Mouse (Mus musculus) myocyte (in vitro differentiated cells): ENCODE data around the gene Rbm14. TPM values are rescaled to one million over a fixed set of nuclear protein-coding genes. Genes with fewer than 3 reads are reported as not detected.

Experiments used
- H3K27me3 ChIP-seq: one replicate; pipeline ENCODE4 v1.6.1; 2011; ENCODE audit not compliant: control insufficient read depth, insufficient read depth, insufficient read length
- H3K36me3 ChIP-seq: one replicate; pipeline ENCODE4 v1.6.1; 2011; ENCODE audit not compliant: control insufficient read depth, insufficient read depth
- H3K4me2 ChIP-seq: one replicate; pipeline ENCODE4 v1.6.1; 2011; ENCODE audit warnings: low read depth, control low read depth
- H3K4me3 ChIP-seq: one replicate; pipeline ENCODE4 v1.5.1; 2011; ENCODE audit warnings: mild to moderate bottlenecking, control low read depth, moderate library complexity
- H3K79me2 ChIP-seq: one replicate; pipeline ENCODE4 v1.6.1; 2011; ENCODE audit not compliant: control insufficient read depth, insufficient read depth
- H3ac ChIP-seq: one replicate; pipeline ENCODE4 v1.6.1; 2011; ENCODE audit not compliant: control insufficient read depth, insufficient read length
- CEBPB ChIP-seq: IDR thresholded peaks from 2 replicates; pipeline ENCODE4 v1.6.1; 2011; ENCODE audit warnings: mild to moderate bottlenecking, moderate library complexity; ENCODE audit not compliant: poor library complexity, insufficient read depth, severe bottlenecking
- E2F4 ChIP-seq: IDR thresholded peaks from one replicate; pipeline ENCODE4 v1.6.1; 2011; ENCODE audit warnings: mild to moderate bottlenecking, control low read depth, moderate library complexity; ENCODE audit not compliant: insufficient read depth
- MAX ChIP-seq: IDR thresholded peaks from one replicate; pipeline ENCODE4 v1.6.1; 2011; ENCODE audit warnings: low read depth, mild to moderate bottlenecking, control low read depth
- MYOD1 ChIP-seq, 3 experiments: IDR thresholded peaks; one replicate each; pipeline ENCODE4 v1.6.1; 2011; ENCODE audit warnings: control low read depth in 2 of 3, low read depth in 2 of 3, mild to moderate bottlenecking in 2 of 3, moderate library complexity in 1 of 3; ENCODE audit not compliant: insufficient read length in 2 of 3, control insufficient read depth in 1 of 3
- MYOG ChIP-seq, 3 experiments: IDR thresholded peaks; one replicate each; pipeline ENCODE4 v1.6.1; 2011; ENCODE audit warnings: control low read depth in 2 of 3, low read depth in 2 of 3, mild to moderate bottlenecking in 2 of 3; ENCODE audit not compliant: insufficient read length in 2 of 3, control insufficient read depth in 1 of 3, insufficient read depth in 1 of 3
- POLR2A ChIP-seq: IDR thresholded peaks from one replicate; pipeline ENCODE4 v1.6.1; 2011; ENCODE audit warnings: low read depth, mild to moderate bottlenecking, control low read depth, moderate library complexity; ENCODE audit not compliant: insufficient read length
- POLR2AphosphoS2 ChIP-seq: IDR thresholded peaks from one replicate; pipeline ENCODE4 v1.6.1; 2011; ENCODE audit warnings: low read depth, control low read depth; ENCODE audit not compliant: insufficient read length
- REST ChIP-seq: IDR thresholded peaks from one replicate; pipeline ENCODE4 v1.6.1; 2011; ENCODE audit warnings: mild to moderate bottlenecking, control low read depth, moderate library complexity; ENCODE audit not compliant: insufficient read depth, insufficient read length
- SRF ChIP-seq: IDR thresholded peaks from one replicate; pipeline ENCODE4 v1.6.1; 2011; ENCODE audit warnings: low read depth; ENCODE audit not compliant: control insufficient read depth, insufficient read length
- TCF12 ChIP-seq: IDR thresholded peaks from one replicate; pipeline ENCODE4 v1.6.1; 2011; ENCODE audit warnings: mild to moderate bottlenecking, control low read depth; ENCODE audit not compliant: poor library complexity, insufficient read depth, severe bottlenecking
- TCF3 ChIP-seq: IDR thresholded peaks from one replicate; pipeline ENCODE4 v1.6.1; 2011; ENCODE audit warnings: low read depth, control low read depth; ENCODE audit not compliant: insufficient read length
- USF1 ChIP-seq: IDR thresholded peaks from one replicate; pipeline ENCODE4 v1.6.1; 2011; ENCODE audit warnings: low read depth, mild to moderate bottlenecking, control low read depth, moderate library complexity
- polyA plus RNA-seq: library from polyadenylated mRNA; unstranded; fragments of >200 nt; fragmentation: generic; extraction: Trizol; gene quantifications from one replicate; pipeline ENCODE4 v1.2.1, GENCODE M21; 2012; ENCODE audit warnings: missing spikeins

Rbm14 gene
- polyA plus RNA-seq, 1 experiment: 46.8 TPM

DNA sequence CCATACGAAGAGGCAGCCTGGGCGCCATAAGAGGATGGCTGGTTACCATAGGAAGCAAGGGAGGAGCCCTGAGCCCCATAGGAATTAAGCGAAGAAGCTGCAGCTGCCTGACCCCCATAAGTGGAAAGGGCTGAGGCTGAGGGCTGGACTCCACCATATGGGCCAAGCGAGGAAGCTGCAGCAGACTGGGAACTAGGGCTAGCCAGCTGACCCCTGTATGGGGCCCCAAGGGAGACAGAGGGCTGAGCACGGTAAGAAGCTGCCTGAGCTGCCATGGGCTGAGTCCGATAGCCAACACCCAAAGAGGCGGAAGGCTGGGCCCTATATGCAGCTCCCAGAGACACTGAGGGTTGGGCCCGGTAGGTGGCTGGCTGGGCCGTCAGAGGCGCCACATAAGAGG lies 8.2 kb downstream of the Rbm14 start:
- H3ac ChIP-seq: no peak overlapping the region
- H3K36me3 ChIP-seq: no peaks in the 10 kb centered on the region
- no peak for TF ChIP-seq MAX
- no peak for TF ChIP-seq TCF12
- TF ChIP-seq USF1: no peak
- no peak for TF ChIP-seq SRF
- TF ChIP-seq POLR2A: no peak
- no peak overlapping the region for H3K4me3 ChIP-seq
- peaks cover 100% of the 10 kb centered on the region for H3K79me2 ChIP-seq
- H3K27me3 ChIP-seq: no peaks in the 10 kb centered on the region
- H3K4me2 ChIP-seq: no peak overlapping the region

DNA sequence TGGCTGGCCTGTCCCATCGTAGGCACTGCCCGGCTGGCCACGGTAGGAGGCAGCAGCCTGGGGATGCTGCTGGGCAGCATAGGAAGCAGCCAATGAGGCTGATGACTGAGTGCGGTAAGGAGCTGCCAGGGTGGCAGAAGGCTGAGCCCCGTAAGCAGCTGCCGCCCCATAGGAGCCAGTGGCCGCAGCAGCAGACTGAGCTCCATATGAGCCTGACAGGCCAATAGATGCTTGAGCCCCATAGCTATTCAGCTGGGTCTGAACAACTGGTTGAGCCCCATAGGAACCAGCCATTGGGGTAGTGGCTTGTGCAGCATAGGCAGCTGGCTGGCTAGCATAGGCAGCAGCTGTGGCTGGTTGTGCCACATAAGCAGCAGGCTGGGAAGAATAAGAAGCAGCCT lies 8.7 kb downstream of the Rbm14 start:
- Histone ChIP-seq H3K4me2 (no peak overlapping the region), H3K36me3 (peaks cover 6% of the 10 kb centered on the region), H3K4me3 (no peak overlapping the region), H3K27me3 (no peaks in the 10 kb centered on the region), H3ac (no peak overlapping the region), H3K79me2 (peaks cover 100% of the 10 kb centered on the region)
- TF ChIP-seq MYOD1 (IDR thresholded peaks at IDR 0.05; ENCODE audit: control insufficient read depth in 1 of 3, insufficient read length in 2 of 3, low read depth in 2 of 3) (no peak), MYOG (IDR thresholded peaks at IDR 0.05; ENCODE audit: control insufficient read depth in 1 of 3, insufficient read depth in 1 of 3, insufficient read length in 2 of 3, low read depth in 2 of 3) (peak in 2 of 3 experiments; percentile 37 to 44), E2F4 (no peak)

- Histone ChIP-seq H3K4me2 (no peak overlapping the region), H3K79me2 (peaks cover 99% of the 10 kb centered on the region), H3K36me3 (peaks cover 6% of the 10 kb centered on the region), H3K4me3 (no peak overlapping the region), H3ac (no peak overlapping the region), H3K27me3 (no peaks in the 10 kb centered on the region)
- TF ChIP-seq REST (no peak), MYOG (IDR thresholded peaks at IDR 0.05; ENCODE audit: control insufficient read depth in 1 of 3, insufficient read depth in 1 of 3, insufficient read length in 2 of 3, low read depth in 2 of 3) (no peak), E2F4 (no peak), TCF12 (no peak), USF1 (no peak)
Measured at GRCm38 (mm10) chr19:4799083-4799482, 12.4 kb downstream of the Rbm14 start.

DNA sequence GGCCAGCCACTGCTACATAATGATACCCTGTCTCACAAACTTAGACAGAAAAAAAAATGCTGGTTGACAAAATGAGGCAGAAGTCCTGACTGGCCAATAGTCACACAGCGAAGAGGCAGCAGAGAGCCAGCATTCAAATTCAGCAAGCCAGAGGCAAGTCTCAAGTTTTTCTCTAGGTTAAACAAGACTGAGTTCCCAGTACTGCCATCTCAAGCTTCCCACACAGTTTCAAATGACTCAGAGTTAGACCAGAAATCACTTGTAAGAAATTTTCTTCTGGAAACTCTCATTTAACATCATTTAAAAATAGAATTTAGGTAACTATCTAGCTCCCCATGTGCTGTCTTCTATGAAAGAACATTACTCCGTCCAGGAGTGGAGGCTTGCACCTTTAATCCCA lies 13.6 kb downstream of the Rbm14 start:
- Histone ChIP-seq H3K4me2 (no peak overlapping the region), H3K4me3 (no peak overlapping the region), H3K36me3 (peaks cover 6% of the 10 kb centered on the region), H3ac (no peak overlapping the region), H3K27me3 (no peaks in the 10 kb centered on the region), H3K79me2 (peaks cover 94% of the 10 kb centered on the region)
- TF ChIP-seq USF1 (no peak), MYOG (IDR thresholded peaks at IDR 0.05; ENCODE audit: control insufficient read depth in 1 of 3, insufficient read depth in 1 of 3, insufficient read length in 2 of 3, low read depth in 2 of 3) (no peak), POLR2A (no peak), CEBPB (no peak), TCF3 (no peak), MYOD1 (IDR thresholded peaks at IDR 0.05; ENCODE audit: control insufficient read depth in 1 of 3, insufficient read length in 2 of 3, low read depth in 2 of 3) (no peak), E2F4 (no peak), SRF (no peak), TCF12 (no peak), REST (no peak), MAX (no peak), POLR2AphosphoS2 (no peak)

GRCm38 (mm10) chr19:4795929-4796328 lies 15.5 kb downstream of the Rbm14 start:
- H3K4me2 ChIP-seq: no peak overlapping the region
- TF ChIP-seq CEBPB (no peak), POLR2AphosphoS2 (no peak), E2F4 (no peak), MYOG (IDR thresholded peaks at IDR 0.05; ENCODE audit: control insufficient read depth in 1 of 3, insufficient read depth in 1 of 3, insufficient read length in 2 of 3, low read depth in 2 of 3) (no peak), TCF12 (no peak), MAX (no peak), USF1 (no peak), MYOD1 (IDR thresholded peaks at IDR 0.05; ENCODE audit: control insufficient read depth in 1 of 3, insufficient read length in 2 of 3, low read depth in 2 of 3) (no peak), REST (no peak), POLR2A (no peak), SRF (no peak), TCF3 (no peak)
- no peaks in the 10 kb centered on the region for H3K27me3 ChIP-seq
- H3K4me3 ChIP-seq: no peak overlapping the region
- H3ac ChIP-seq: no peak overlapping the region
- H3K79me2 ChIP-seq: peaks cover 94% of the 10 kb centered on the region
- H3K36me3 ChIP-seq: peaks cover 19% of the 10 kb centered on the region
